Mouse (Mus musculus): ENCODE results near the gene Ppm1m. TPM values are rescaled to one million over a fixed set of nuclear protein-coding genes. Genes with fewer than 3 reads are reported as not detected.

The Ppm1m gene
- total and polyA plus RNA-seq, 2 experiments from 2014 or later, result 16.2 to 18.5 TPM

DNA sequence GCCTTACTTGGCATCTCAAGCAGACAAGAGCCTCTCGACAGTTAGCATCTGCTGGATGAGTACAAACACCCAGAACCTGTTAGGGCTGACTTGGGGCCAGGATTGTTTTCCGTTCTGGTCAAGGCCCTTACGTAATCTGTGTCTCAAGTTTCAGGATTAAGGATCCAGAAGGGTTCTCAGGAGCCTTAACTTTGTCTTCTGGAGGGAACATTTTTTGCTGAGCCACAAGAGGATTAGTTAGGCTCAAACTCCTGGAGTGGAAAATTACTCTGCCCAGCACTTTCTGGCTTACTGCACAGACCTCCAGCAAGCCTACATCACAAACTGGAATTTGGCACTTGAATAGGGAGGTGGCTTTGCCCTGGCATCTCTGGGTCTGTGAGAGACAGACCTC is 37.3 kb upstream of the Ppm1m start:
- Histone ChIP-seq H3K36me3 (ENCODE audit: insufficient read depth, low read length) (peaks cover 73% of the 10 kb centered on the region), H3K4me1 (ENCODE audit: insufficient read depth, low read length) (no peaks in the 10 kb centered on the region), H3K27me3 (ENCODE audit: insufficient read depth, low read length) (no peaks in the 10 kb centered on the region), H3K9me3 (ENCODE audit: low read length) (no peaks in the 10 kb centered on the region), H3K4me3 (ENCODE audit: low read depth, low read length) (no peak overlapping the region), H3K4me2 (ENCODE audit: low read depth, low read length, poor library complexity, severe bottlenecking) (no peak overlapping the region), H3K27ac (ENCODE audit: low read depth, low read length) (no peak overlapping the region), H3K9ac (replicated peaks; ENCODE audit: low read length, poor library complexity, severe bottlenecking) (no peak overlapping the region)
- no peak for ATAC-seq (ENCODE audit: low FRiP score)
- WGBS, result 51% methylated on average over 3 of the region's 3 CpGs
- DNase-seq (ENCODE audit: low spot score), result no peak
- TF ChIP-seq CTCF (IDR thresholded peaks at IDR 0.05), result no peak

DNA sequence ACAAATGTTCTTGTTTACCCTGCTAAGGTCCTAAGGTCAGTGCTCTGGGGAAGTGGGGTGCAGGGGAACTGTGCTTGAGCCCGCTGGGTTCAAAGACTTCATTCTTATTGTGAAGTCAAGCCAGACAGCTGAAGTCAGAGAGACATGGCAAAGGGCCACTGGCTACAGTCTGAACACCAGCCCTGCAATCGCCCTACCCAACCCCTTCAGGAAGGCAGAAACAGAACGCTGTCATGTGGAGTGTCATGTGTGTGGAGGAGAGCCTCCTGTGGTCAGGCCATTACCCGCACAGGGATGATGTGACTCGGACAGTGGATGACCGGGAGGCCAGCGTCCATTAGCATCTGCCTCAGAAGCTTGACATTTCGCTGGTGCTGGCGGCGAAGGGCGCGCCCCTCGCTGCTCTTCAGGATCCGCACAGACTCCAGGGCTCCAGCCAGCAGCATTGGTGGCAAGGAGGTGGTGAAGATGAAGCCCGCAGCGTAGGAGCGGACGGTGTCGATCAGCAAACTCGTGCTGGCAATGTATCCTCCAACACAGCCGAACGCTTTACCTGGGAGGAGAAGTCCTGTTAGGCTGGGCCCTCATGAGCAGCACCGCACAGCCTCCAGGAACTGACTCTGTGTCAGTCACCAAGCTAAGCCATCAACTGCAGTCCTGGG is 36.7 kb upstream of the Ppm1m start:
- TF ChIP-seq CTCF (IDR thresholded peaks at IDR 0.05), result no peak
- H3K9me3 ChIP-seq (ENCODE audit: low read length), result no peaks in the 10 kb centered on the region
- H3K4me1 ChIP-seq (ENCODE audit: insufficient read depth, low read length), result no peaks in the 10 kb centered on the region
- H3K36me3 ChIP-seq (ENCODE audit: insufficient read depth, low read length), result peaks cover 68% of the 10 kb centered on the region
- H3K27me3 ChIP-seq (ENCODE audit: insufficient read depth, low read length), result no peaks in the 10 kb centered on the region
- no peak overlapping the region for H3K27ac ChIP-seq (ENCODE audit: low read depth, low read length)
- ATAC-seq (ENCODE audit: low FRiP score), result no peak
- no peak for DNase-seq (ENCODE audit: low spot score)
- no peak overlapping the region for H3K4me2 ChIP-seq (ENCODE audit: low read depth, low read length, poor library complexity, severe bottlenecking)
- WGBS, result 89% methylated on average over 23 of the region's 23 CpGs
- no peak overlapping the region for H3K4me3 ChIP-seq (ENCODE audit: low read depth, low read length)
- no peak overlapping the region for H3K9ac ChIP-seq (replicated peaks; ENCODE audit: low read length, poor library complexity, severe bottlenecking)

DNA sequence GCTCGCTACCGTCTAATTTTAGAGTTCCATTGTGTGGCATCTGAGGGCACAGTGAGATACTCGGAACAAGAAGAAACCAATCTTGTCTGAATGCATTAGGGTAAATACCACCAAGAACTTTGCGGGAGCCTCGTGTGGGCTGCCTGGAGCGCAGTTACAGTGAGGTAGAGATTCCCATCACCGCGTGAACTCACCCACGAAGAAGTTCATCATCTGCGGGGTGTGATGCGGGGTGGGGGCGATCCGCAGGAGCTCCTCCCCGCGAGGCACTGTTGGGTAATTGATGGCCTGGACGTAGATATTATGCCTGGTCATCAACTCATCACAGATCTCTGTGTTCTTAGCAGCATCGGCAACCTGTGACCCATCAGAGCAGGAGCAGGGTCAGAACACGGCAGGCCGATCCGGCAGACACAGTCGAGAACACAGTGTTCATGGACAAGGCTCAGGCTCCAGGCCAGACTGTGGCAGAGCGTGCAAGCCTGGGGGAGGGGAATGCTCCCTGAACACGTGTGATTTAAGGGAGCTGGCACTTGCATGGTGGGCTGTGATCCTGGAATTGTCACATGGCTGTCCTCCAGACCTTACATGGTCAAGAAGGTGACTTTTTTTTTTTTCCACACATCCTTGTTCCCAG is 35.8 kb upstream of the Ppm1m start:
- Histone ChIP-seq H3K27ac (ENCODE audit: low read depth, low read length) (no peak overlapping the region), H3K4me2 (ENCODE audit: low read depth, low read length, poor library complexity, severe bottlenecking) (no peak overlapping the region), H3K9ac (replicated peaks; ENCODE audit: low read length, poor library complexity, severe bottlenecking) (no peak overlapping the region), H3K36me3 (ENCODE audit: insufficient read depth, low read length) (peaks cover 59% of the 10 kb centered on the region), H3K4me3 (ENCODE audit: low read depth, low read length) (no peak overlapping the region), H3K9me3 (ENCODE audit: low read length) (no peaks in the 10 kb centered on the region), H3K4me1 (ENCODE audit: insufficient read depth, low read length) (no peaks in the 10 kb centered on the region), H3K27me3 (ENCODE audit: insufficient read depth, low read length) (no peaks in the 10 kb centered on the region)
- WGBS, result 94% methylated on average over 23 of the region's 23 CpGs
- TF ChIP-seq CTCF (IDR thresholded peaks at IDR 0.05), result no peak
- ATAC-seq (ENCODE audit: low FRiP score), result no peak
- no peak for DNase-seq (ENCODE audit: low spot score)

DNA sequence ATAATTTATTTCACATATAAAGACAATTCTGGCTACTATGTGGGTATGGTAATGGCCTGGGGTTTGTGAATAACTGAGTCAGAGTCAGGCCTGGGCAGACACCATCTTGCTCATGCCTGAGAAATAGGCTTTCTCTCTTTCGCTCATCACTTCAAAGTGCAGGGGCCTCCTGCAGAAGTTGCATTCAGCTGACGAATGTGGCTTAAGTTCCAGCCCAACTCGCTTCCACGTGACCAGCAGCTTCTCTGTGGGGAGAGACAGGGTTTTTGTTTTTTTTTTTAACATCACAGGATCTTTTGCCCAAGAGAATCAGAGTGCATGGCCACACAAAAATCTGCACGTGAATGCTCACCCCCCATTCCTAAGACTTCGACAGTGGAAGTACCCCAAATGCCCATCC is 34.4 kb upstream of the Ppm1m start:
- H3K27ac ChIP-seq (ENCODE audit: low read depth, low read length), result no peak overlapping the region
- H3K9me3 ChIP-seq (ENCODE audit: low read length), result no peaks in the 10 kb centered on the region
- DNase-seq (ENCODE audit: low spot score) (no peak), ATAC-seq (ENCODE audit: low FRiP score) (no peak)
- no peaks in the 10 kb centered on the region for H3K4me1 ChIP-seq (ENCODE audit: insufficient read depth, low read length)
- TF ChIP-seq CTCF (IDR thresholded peaks at IDR 0.05), result no peak
- no peak overlapping the region for H3K4me3 ChIP-seq (ENCODE audit: low read depth, low read length)
- H3K27me3 ChIP-seq (ENCODE audit: insufficient read depth, low read length), result no peaks in the 10 kb centered on the region
- no peak overlapping the region for H3K9ac ChIP-seq (replicated peaks; ENCODE audit: low read length, poor library complexity, severe bottlenecking)
- peaks cover 53% of the 10 kb centered on the region for H3K36me3 ChIP-seq (ENCODE audit: insufficient read depth, low read length)
- 76% methylated on average over 6 of the region's 6 CpGs for WGBS
- H3K4me2 ChIP-seq (ENCODE audit: low read depth, low read length, poor library complexity, severe bottlenecking), result no peak overlapping the region

DNA sequence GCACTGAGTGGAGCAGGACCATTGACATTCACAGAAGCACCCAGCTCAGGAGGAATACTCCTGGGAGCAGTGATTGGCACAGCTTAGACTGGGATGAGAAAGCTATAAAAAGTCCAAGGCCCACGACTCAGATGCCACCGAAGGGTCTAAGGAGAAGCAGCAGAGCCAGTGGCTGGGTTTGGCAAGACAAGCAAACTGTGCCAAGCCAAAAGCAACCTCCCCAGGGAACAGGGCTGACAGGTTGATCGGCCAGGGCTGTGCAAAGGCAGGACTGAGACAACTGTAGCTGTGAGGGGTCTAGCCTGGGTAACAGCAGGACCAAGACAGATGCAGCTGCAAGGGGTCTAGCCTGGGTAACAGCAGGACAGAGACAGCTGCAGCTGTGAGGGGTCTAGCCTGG is 33.4 kb upstream of the Ppm1m start:
- Histone ChIP-seq H3K4me1 (ENCODE audit: insufficient read depth, low read length) (no peaks in the 10 kb centered on the region), H3K27ac (ENCODE audit: low read depth, low read length) (no peak overlapping the region), H3K27me3 (ENCODE audit: insufficient read depth, low read length) (no peaks in the 10 kb centered on the region), H3K9ac (replicated peaks; ENCODE audit: low read length, poor library complexity, severe bottlenecking) (no peak overlapping the region), H3K4me3 (ENCODE audit: low read depth, low read length) (no peak overlapping the region), H3K36me3 (ENCODE audit: insufficient read depth, low read length) (peaks cover 45% of the 10 kb centered on the region), H3K4me2 (ENCODE audit: low read depth, low read length, poor library complexity, severe bottlenecking) (no peak overlapping the region), H3K9me3 (ENCODE audit: low read length) (no peaks in the 10 kb centered on the region)
- WGBS, result 87% methylated on average over 3 of the region's 3 CpGs
- no peak for ATAC-seq (ENCODE audit: low FRiP score)
- no peak for DNase-seq (ENCODE audit: low spot score)
- TF ChIP-seq CTCF (IDR thresholded peaks at IDR 0.05), result no peak

- TF ChIP-seq CTCF (IDR thresholded peaks at IDR 0.05), result 0 out of 2 replicates have a peak, but pooled peaks have one; percentile 10
- H3K27me3 ChIP-seq (ENCODE audit: insufficient read depth, low read length), result no peaks in the 10 kb centered on the region
- peaks cover 35% of the 10 kb centered on the region for H3K36me3 ChIP-seq (ENCODE audit: insufficient read depth, low read length)
- H3K9me3 ChIP-seq (ENCODE audit: low read length), result no peaks in the 10 kb centered on the region
- 96% methylated on average over 4 of the region's 4 CpGs for WGBS
- no peak overlapping the region for H3K4me2 ChIP-seq (ENCODE audit: low read depth, low read length, poor library complexity, severe bottlenecking)
- DNase-seq (ENCODE audit: low spot score), result no peak
- no peak overlapping the region for H3K9ac ChIP-seq (replicated peaks; ENCODE audit: low read length, poor library complexity, severe bottlenecking)
- H3K4me3 ChIP-seq (ENCODE audit: low read depth, low read length), result no peak overlapping the region
- no peak overlapping the region for H3K27ac ChIP-seq (ENCODE audit: low read depth, low read length)
- no peak for ATAC-seq (ENCODE audit: low FRiP score)
- H3K4me1 ChIP-seq (ENCODE audit: insufficient read depth, low read length), result no peaks in the 10 kb centered on the region
These were observed 32.3 kb upstream of the Ppm1m start for GRCm38 (mm10) chr9:106231816-106232215.
